Mouse (Mus musculus) cerebellum, adult (tissue): ENCODE results near the gene Fbxo17.

Experiments
- ATAC-seq: cut with Nextera tagmentation; 2 replicates; pipeline ENCODE4 v1.9.2; 2017; ENCODE audit warnings: mild to moderate bottlenecking, moderate library complexity, mixed read lengths; ENCODE audit not compliant: insufficient number of reproducible peaks, low FRiP score, low TSS enrichment

Fbxo17 gene

DNA sequence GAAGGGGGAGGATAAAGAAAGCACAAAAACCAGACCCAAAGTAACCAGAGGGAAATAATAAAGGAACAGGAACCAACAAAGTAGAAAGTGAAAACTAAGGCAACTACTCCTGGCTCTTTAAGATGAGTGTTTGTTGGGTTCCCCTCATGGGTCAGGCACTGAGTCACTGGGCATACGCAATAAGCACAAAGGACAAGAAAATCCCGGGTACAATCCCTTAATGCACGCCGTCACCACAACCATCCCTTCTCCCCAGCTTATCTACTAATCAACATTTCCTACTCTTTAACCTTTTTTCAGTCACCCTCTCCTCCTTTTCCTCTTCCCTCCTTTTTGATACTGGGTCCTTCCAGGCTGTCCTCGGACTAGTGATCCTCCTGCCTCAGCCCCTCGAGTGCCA lies 48.6 kb downstream of the Fbxo17 start:
- no peak for ATAC-seq

GRCm38 (mm10) chr7:28766173-28766879 lies 49.7 kb downstream of the Fbxo17 start, which contains the start of gene Sirt2:
Gene Sirt2 (plus strand): TSS chr7:28766735.
- ATAC-seq, result peak; percentile 92

- no peak for ATAC-seq
These were observed 50.3 kb downstream of the Fbxo17 start for GRCm38 (mm10) chr7:28766910-28767309.

- no peak for ATAC-seq
These were observed 50.9 kb downstream of the Fbxo17 start, which contains the start of gene Nfkbib for GRCm38 (mm10) chr7:28767462-28767965. Gene Nfkbib (minus strand): TSS chr7:28767512.

GRCm38 (mm10) chr7:28769414-28769958 lies 52.9 kb downstream of the Fbxo17 start:
- ATAC-seq, result no peak

- no peak for ATAC-seq
These were observed 53.7 kb downstream of the Fbxo17 start for GRCm38 (mm10) chr7:28770309-28770708.

- no peak for ATAC-seq
These were observed 55.3 kb downstream of the Fbxo17 start for GRCm38 (mm10) chr7:28771867-28772266.

- peak; percentile 63; the same call in 1 of the 2 replicates for ATAC-seq
These were observed 56.6 kb downstream of the Fbxo17 start for GRCm38 (mm10) chr7:28773163-28773562.

DNA sequence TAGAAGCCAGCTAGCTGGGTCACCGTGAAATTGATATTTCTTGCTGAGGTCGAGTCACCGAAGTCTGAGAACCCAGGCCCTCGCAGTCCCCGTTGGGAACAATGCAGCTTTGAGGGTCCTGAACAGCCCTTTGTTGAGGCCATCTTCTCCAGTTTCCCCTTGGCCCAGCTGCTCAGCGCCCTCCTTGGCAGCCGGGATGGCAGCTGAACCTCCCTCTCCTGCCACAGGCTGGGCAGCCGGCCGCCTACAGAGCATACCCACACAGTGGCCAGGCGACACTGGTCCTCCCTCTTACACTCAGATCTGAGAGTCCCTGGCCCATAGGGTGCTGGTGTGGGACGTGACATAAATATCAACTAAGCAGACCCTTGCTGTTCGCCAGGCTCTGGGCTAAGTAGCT lies 57.6 kb downstream of the Fbxo17 start:
- ATAC-seq, result no peak

DNA sequence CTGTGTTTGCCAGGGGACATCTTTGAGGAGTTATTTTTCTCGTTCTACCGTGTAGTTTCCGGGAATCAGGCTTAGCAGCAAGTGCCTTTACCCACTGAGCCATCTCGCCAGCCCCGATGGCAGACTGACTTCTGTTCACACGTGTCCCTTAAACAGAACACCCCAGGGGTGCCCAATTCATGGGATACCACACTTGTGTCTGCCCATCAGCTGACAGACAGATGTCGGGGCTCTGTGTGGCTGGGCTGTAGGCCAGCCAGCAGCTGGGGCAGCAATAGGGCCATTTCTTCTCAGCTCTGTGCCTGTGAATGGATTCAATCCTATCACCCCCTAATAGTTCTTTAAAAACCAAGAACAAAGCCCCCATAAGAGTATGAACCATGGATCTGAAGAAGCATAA lies 58.5 kb downstream of the Fbxo17 start:
- no peak for ATAC-seq

- ATAC-seq, result no peak
These were observed 62.2 kb downstream of the Fbxo17 start for GRCm38 (mm10) chr7:28778825-28779224.

DNA sequence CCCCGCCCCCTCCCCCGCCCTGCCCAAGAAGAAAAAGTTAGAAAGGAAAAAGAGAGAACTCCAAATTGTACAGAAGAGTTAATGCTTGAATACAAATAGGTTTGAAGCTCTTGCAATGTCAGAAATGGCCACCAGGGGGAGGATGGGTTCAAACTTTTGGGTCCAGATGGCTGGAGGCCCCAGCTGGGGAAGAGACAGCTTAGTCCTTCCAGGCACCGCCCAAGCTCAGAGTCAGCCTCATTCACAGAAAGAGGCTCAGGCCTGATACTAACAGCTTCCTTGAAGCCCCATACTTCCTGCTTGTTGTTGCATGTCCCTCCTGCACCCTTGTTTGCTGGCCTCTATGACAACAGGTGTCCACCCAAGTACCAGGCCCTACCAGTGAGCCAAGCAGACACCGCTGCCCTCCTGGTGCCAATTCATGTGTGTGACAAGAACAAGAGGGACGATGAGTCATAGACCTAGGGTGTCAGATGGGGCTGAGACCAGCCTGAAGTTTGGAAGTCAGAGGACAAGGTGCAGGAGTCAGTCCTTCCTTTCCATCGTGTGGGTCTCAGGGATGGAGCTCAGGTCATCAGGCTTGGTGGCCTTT lies 63.6 kb downstream of the Fbxo17 start:
- ATAC-seq, result peak; percentile 78; the same call in 1 of the 2 replicates

DNA sequence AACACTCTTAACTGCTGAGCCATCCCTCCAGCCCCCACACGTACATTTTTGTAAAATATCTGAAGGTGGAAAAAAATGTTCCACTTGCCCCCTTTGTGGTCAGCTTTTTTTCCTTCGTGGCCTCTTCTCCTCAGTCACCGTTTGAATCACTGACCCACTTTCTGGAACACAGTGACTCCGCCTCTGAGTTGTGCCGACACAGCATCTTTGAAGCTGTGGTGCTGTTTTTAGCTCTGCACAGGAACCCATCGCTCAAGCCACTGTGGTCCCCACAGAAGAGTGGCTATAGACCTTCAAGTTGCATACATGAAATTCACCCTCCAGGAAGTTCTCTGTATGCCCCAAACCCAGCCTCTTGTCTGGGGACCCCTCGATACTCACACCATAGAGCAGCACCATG lies 64.3 kb downstream of the Fbxo17 start:
- no peak for ATAC-seq

DNA sequence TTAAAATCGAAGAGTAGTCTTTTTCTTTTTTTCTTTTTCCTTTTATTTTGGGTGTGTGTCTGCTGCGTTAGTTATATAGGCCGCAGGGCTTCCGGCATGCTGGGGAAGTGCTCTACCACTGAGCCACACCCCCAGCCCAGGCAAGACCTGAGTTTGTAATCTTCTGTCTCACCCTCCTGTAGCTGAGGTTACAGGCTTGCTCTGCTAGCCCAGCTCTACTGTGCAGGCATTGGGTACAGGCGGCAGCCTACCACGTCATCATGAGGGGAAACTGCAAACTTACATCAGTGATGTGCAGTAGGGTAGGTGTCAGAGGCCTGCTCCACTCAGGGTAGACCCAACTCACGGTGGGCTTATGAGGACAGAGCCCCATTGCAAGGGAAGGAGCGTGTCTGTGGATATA lies 64.7 kb downstream of the Fbxo17 start:
- no peak for ATAC-seq

GRCm38 (mm10) chr7:28785161-28785560 lies 68.6 kb downstream of the Fbxo17 start:
- ATAC-seq, result no peak
